Mouse (Mus musculus): ENCODE measurements around the gene Hyal6. TPM values are rescaled to one million over a fixed set of nuclear protein-coding genes. Genes with fewer than 3 reads are reported as not detected.

The Hyal6 gene
- polyA plus RNA-seq, 1 experiment = 16.0 TPM

- no peak overlapping the region for H3K4me3 ChIP-seq (ENCODE audit: control insufficient read depth, low read depth, low read length)
- H3K36me3 ChIP-seq (ENCODE audit: control insufficient read depth, insufficient read depth, low read length) = no peaks in the 10 kb centered on the region
- no peaks in the 10 kb centered on the region for H3K4me1 ChIP-seq (ENCODE audit: control insufficient read depth, insufficient read depth, low read length)
- no peaks in the 10 kb centered on the region for H3K27me3 ChIP-seq (ENCODE audit: control insufficient read depth, insufficient read depth, low read length)
- no peak overlapping the region for H3K27ac ChIP-seq (ENCODE audit: control insufficient read depth, insufficient read depth, low read depth, low read length)
- TF ChIP-seq POLR2A (IDR thresholded peaks at IDR 0.05; ENCODE audit: control insufficient read depth, low read depth, low read length) (no peak), CTCF (IDR thresholded peaks at IDR 0.05; ENCODE audit: control insufficient read depth, insufficient read depth, insufficient replicate concordance, low read depth, low read length) (peak; percentile 38; the same call in 1 of the 2 replicates)
These were observed 11.5 kb upstream of the Hyal6 start for GRCm38 (mm10) chr6:24721317-24722099.

GRCm38 (mm10) chr6:24728130-24728529 lies 4.9 kb upstream of the Hyal6 start:
- Histone ChIP-seq H3K36me3 (ENCODE audit: control insufficient read depth, insufficient read depth, low read length) (no peaks in the 10 kb centered on the region), H3K27me3 (ENCODE audit: control insufficient read depth, insufficient read depth, low read length) (no peaks in the 10 kb centered on the region), H3K4me1 (ENCODE audit: control insufficient read depth, insufficient read depth, low read length) (no peaks in the 10 kb centered on the region; the same call in 1 of the 2 replicates), H3K4me3 (ENCODE audit: control insufficient read depth, low read depth, low read length) (no peak overlapping the region), H3K27ac (ENCODE audit: control insufficient read depth, insufficient read depth, low read depth, low read length) (no peak overlapping the region)
- TF ChIP-seq POLR2A (IDR thresholded peaks at IDR 0.05; ENCODE audit: control insufficient read depth, low read depth, low read length) = no peak
- no peak for TF ChIP-seq CTCF (IDR thresholded peaks at IDR 0.05; ENCODE audit: control insufficient read depth, insufficient read depth, insufficient replicate concordance, low read depth, low read length)

GRCm38 (mm10) chr6:24734565-24734964 lies 1.5 kb downstream of the Hyal6 start:
- no peaks in the 10 kb centered on the region for H3K36me3 ChIP-seq (ENCODE audit: control insufficient read depth, insufficient read depth, low read length)
- no peaks in the 10 kb centered on the region for H3K27me3 ChIP-seq (ENCODE audit: control insufficient read depth, insufficient read depth, low read length)
- H3K27ac ChIP-seq (ENCODE audit: control insufficient read depth, insufficient read depth, low read depth, low read length) = no peak overlapping the region
- no peaks in the 10 kb centered on the region; the same call in none of the 2 replicates for H3K4me1 ChIP-seq (ENCODE audit: control insufficient read depth, insufficient read depth, low read length)
- peak overlapping the region; percentile 68; the same call in 1 of the 2 replicates for H3K4me3 ChIP-seq (ENCODE audit: control insufficient read depth, low read depth, low read length)
- TF ChIP-seq CTCF (IDR thresholded peaks at IDR 0.05; ENCODE audit: control insufficient read depth, insufficient read depth, insufficient replicate concordance, low read depth, low read length) (no peak), POLR2A (IDR thresholded peaks at IDR 0.05; ENCODE audit: control insufficient read depth, low read depth, low read length) (no peak)

GRCm38 (mm10) chr6:24748029-24748428 lies 15.0 kb downstream of the Hyal6 start, which contains the start of gene Hyal4:
Gene Hyal4 (plus strand): TSS chr6:24748329.
- no peak within 1 kb of the TSS for H3K27ac ChIP-seq (ENCODE audit: control insufficient read depth, insufficient read depth, low read depth, low read length)
- no peaks in the 10 kb centered on the region for H3K27me3 ChIP-seq (ENCODE audit: control insufficient read depth, insufficient read depth, low read length)
- H3K36me3 ChIP-seq (ENCODE audit: control insufficient read depth, insufficient read depth, low read length) = no peaks in the 10 kb centered on the region
- TF ChIP-seq CTCF (IDR thresholded peaks at IDR 0.05; ENCODE audit: control insufficient read depth, insufficient read depth, insufficient replicate concordance, low read depth, low read length) (no peak), POLR2A (IDR thresholded peaks at IDR 0.05; ENCODE audit: control insufficient read depth, low read depth, low read length) (no peak)
- no peaks in the 10 kb centered on the region for H3K4me1 ChIP-seq (ENCODE audit: control insufficient read depth, insufficient read depth, low read length)
- no peak within 1 kb of the TSS for H3K4me3 ChIP-seq (ENCODE audit: control insufficient read depth, low read depth, low read length)

DNA sequence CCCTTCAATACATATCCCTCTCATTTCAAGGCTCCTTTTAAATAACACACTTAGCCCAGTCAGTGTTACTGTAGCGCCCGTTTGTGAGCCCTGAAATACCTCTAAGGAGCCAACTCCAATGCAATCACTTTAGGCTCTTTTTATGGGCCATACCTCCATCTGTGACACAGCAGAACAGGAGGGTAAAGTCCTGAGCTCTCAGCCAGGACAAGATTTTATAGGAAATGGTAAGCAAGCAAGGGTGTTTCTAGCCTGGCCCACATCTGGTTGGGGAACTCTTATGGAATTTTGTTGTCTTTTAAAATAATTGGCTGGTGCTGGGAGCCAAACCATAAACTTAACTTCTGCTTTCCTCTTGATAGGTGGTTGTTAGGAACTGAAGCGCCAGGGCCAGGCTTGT lies 26.2 kb downstream of the Hyal6 start:
- no peaks in the 10 kb centered on the region for H3K36me3 ChIP-seq (ENCODE audit: control insufficient read depth, insufficient read depth, low read length)
- no peak overlapping the region for H3K27ac ChIP-seq (ENCODE audit: control insufficient read depth, insufficient read depth, low read depth, low read length)
- no peaks in the 10 kb centered on the region for H3K4me1 ChIP-seq (ENCODE audit: control insufficient read depth, insufficient read depth, low read length)
- no peak overlapping the region for H3K4me3 ChIP-seq (ENCODE audit: control insufficient read depth, low read depth, low read length)
- no peak for TF ChIP-seq POLR2A (IDR thresholded peaks at IDR 0.05; ENCODE audit: control insufficient read depth, low read depth, low read length)
- TF ChIP-seq CTCF (IDR thresholded peaks at IDR 0.05; ENCODE audit: control insufficient read depth, insufficient read depth, insufficient replicate concordance, low read depth, low read length) = no peak
- no peaks in the 10 kb centered on the region for H3K27me3 ChIP-seq (ENCODE audit: control insufficient read depth, insufficient read depth, low read length)

DNA sequence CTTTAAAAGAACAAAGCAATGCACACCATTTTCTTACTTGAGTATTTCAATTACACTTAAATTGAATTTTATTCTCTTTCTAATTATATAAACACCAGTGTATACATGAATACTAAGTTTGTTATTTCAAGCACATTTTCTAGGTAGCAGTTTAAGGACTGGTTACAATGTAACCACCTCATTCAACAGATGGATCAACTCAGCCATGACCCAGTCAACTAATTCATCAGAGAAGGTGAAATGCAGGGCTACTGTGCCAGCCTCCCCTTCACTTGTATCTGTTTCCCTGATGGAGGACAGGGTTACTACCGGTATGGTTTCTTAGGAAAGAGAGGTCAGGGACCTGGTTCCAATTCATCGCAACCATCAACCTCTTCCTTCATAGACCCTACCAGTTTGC lies 33.2 kb downstream of the Hyal6 start:
- no peak for TF ChIP-seq CTCF (IDR thresholded peaks at IDR 0.05; ENCODE audit: control insufficient read depth, insufficient read depth, insufficient replicate concordance, low read depth, low read length)
- no peak for TF ChIP-seq POLR2A (IDR thresholded peaks at IDR 0.05; ENCODE audit: control insufficient read depth, low read depth, low read length)
- H3K4me3 ChIP-seq (ENCODE audit: control insufficient read depth, low read depth, low read length) = no peak overlapping the region

DNA sequence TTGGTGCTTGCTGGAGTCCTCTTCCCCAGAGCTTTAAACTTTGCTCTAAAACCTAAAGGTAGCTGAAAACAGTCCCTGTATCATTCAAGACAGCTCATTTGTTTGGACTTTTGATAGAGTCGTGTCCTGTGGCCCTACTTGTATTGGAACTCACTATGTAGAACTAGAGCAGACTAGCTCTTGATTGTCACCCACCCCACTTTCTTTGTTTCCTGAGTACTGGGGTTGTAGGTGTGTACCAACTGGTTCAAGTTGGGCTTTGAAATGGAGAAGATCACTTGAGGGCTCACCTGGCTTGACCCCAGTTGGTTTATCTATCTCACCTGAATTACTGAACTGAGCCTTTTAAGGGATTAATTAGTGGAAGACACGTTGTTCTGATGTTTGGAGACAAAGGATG lies 46.1 kb downstream of the Hyal6 start:
- Histone ChIP-seq H3K27me3 (ENCODE audit: control insufficient read depth, insufficient read depth, low read length) (no peaks in the 10 kb centered on the region), H3K4me1 (ENCODE audit: control insufficient read depth, insufficient read depth, low read length) (no peaks in the 10 kb centered on the region), H3K4me3 (ENCODE audit: control insufficient read depth, low read depth, low read length) (no peak overlapping the region), H3K36me3 (ENCODE audit: control insufficient read depth, insufficient read depth, low read length) (no peaks in the 10 kb centered on the region), H3K27ac (ENCODE audit: control insufficient read depth, insufficient read depth, low read depth, low read length) (no peak overlapping the region)
- no peak for TF ChIP-seq CTCF (IDR thresholded peaks at IDR 0.05; ENCODE audit: control insufficient read depth, insufficient read depth, insufficient replicate concordance, low read depth, low read length)

More for the DNA sequence above, 33.2 kb downstream of the Hyal6 start:
- H3K27ac ChIP-seq (ENCODE audit: control insufficient read depth, insufficient read depth, low read depth, low read length) = no peak overlapping the region
- no peaks in the 10 kb centered on the region for H3K4me1 ChIP-seq (ENCODE audit: control insufficient read depth, insufficient read depth, low read length)
- no peaks in the 10 kb centered on the region for H3K36me3 ChIP-seq (ENCODE audit: control insufficient read depth, insufficient read depth, low read length)
- H3K27me3 ChIP-seq (ENCODE audit: control insufficient read depth, insufficient read depth, low read length) = no peaks in the 10 kb centered on the region

Data from testis, adult 2 months (tissue).